Mouse (Mus musculus) intestine, embryonic 15.5 days (tissue): ENCODE measurements around the gene Pycr2. TPM values are rescaled to one million over a fixed set of nuclear protein-coding genes. Genes with fewer than 3 reads are reported as not detected.
"Not testable (repeated sequence)": the region's sequence is repeated elsewhere in the genome, so short reads cannot be mapped to it uniquely, and the experiment has no call there.

ENCODE experiments used
- ATAC-seq: fragments of 200-750 bp; cut with Nextera tagmentation; 2 replicates; pipeline ENCODE4 v1.8.0; 2017; ENCODE audit warnings: moderate TSS enrichment, moderate library complexity
- H3K27ac ChIP-seq: fragments of 300-500 bp; sonication (generic); 2 replicates; pipeline ENCODE4 v1.5.1; 2015; ENCODE audit warnings: mild to moderate bottlenecking, inconsistent platforms
- H3K27me3 ChIP-seq: fragments of 300-500 bp; sonication (generic); replicated peaks from 2 replicates; pipeline ENCODE4 v1.6.1; 2015; ENCODE audit warnings: inconsistent platforms
- H3K36me3 ChIP-seq: fragments of 300-500 bp; sonication (generic); 2 replicates; pipeline ENCODE4 v1.6.1; 2015; ENCODE audit warnings: inconsistent platforms
- H3K4me1 ChIP-seq: fragments of 300-500 bp; sonication (generic); replicated peaks from 2 replicates; pipeline ENCODE4 v1.6.1; 2015; ENCODE audit warnings: inconsistent platforms
- H3K4me2 ChIP-seq: fragments of 300-500 bp; sonication (generic); replicated peaks from 2 replicates; pipeline ENCODE4 v1.6.1; 2015; ENCODE audit warnings: mild to moderate bottlenecking, inconsistent platforms
- H3K4me3 ChIP-seq: fragments of 300-500 bp; sonication (generic); replicated peaks from 2 replicates; pipeline ENCODE4 v1.5.1; 2015; ENCODE audit warnings: inconsistent platforms
- H3K9ac ChIP-seq: fragments of 300-500 bp; sonication (generic); 2 replicates; pipeline ENCODE4 v1.6.1; 2015; ENCODE audit warnings: inconsistent platforms
- H3K9me3 ChIP-seq: fragments of 300-500 bp; sonication (generic); 2 replicates; pipeline ENCODE4 v1.6.1; 2016; ENCODE audit warnings: inconsistent platforms
- WGBS: fragments of 180-500 bp; shearing (Covaris S2); methylation state at CpG from one replicate; pipeline ENCODE4 v1.1.7; 2015; 5-methylcytosine and 5-hydroxymethylcytosine counted together
- polyA plus RNA-seq: library from polyadenylated mRNA; unstranded; fragments of >200 nt; fragmentation: Nextera tagmentation; extraction: Ambion mirVana; gene quantifications from 2 replicates; pipeline ENCODE4 v1.2.1, GENCODE M21; 2015

The Pycr2 gene
- polyA plus RNA-seq, 1 experiment from 2014 or later = 71.4 TPM

DNA sequence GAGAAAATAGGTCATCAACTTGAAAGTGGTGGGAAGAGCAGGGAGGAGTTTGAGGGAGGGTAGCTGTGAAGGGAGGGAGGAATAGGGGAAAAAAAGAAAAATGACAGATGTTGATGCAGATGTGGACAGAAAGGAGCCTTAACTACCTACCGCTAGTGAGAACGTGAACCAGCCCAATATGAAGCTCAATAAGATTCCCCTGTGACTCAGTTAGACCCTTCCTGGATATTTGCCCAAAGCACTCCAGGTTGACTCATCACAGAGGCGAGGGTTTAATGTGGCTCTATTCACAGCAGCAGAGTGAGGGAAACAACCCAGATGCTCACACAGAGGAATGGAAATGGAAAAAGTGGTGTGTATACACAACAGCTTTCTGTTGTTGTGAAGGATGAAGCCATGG lies 27.0 kb downstream of the Pycr2 start:
- ATAC-seq = no peak
- Histone ChIP-seq H3K27me3 (peaks cover 24% of the 10 kb centered on the region), H3K9ac (no peak overlapping the region), H3K4me1 (no peaks in the 10 kb centered on the region), H3K36me3 (no peaks in the 10 kb centered on the region), H3K27ac (no peak overlapping the region), H3K9me3 (no peaks in the 10 kb centered on the region), H3K4me2 (no peak overlapping the region), H3K4me3 (no peak overlapping the region)
- 64% methylated on average over 3 of the region's 3 CpGs for WGBS

DNA sequence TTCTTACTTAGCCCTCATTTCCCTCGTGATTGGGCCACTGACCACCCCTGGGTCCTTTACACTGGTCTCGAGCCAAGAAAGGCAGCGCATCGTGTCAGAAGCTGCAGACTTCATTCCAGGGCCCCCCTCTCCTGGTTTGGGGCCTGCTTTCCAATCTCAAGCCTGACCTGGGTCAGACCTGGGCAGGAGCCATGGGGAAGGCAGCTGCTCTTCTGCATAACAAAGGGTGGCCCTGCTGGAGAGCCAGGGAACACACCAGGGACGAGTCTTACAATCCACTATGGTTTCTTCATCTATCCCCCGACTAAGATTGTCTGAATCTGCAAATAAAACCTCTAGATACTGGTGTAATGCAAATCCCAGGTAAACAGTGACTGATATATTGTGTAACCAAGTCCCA lies 29.6 kb downstream of the Pycr2 start:
- no peak overlapping the region for H3K4me2 ChIP-seq
- H3K27me3 ChIP-seq = peaks cover 25% of the 10 kb centered on the region
- H3K9me3 ChIP-seq = no peaks in the 10 kb centered on the region
- ATAC-seq = no peak
- no peaks in the 10 kb centered on the region for H3K4me1 ChIP-seq
- no peak overlapping the region for H3K27ac ChIP-seq
- 38% methylated on average over 6 of the region's 6 CpGs for WGBS
- no peak overlapping the region for H3K4me3 ChIP-seq
- no peak overlapping the region; the same call in 1 of the 2 replicates for H3K9ac ChIP-seq
- no peaks in the 10 kb centered on the region for H3K36me3 ChIP-seq

DNA sequence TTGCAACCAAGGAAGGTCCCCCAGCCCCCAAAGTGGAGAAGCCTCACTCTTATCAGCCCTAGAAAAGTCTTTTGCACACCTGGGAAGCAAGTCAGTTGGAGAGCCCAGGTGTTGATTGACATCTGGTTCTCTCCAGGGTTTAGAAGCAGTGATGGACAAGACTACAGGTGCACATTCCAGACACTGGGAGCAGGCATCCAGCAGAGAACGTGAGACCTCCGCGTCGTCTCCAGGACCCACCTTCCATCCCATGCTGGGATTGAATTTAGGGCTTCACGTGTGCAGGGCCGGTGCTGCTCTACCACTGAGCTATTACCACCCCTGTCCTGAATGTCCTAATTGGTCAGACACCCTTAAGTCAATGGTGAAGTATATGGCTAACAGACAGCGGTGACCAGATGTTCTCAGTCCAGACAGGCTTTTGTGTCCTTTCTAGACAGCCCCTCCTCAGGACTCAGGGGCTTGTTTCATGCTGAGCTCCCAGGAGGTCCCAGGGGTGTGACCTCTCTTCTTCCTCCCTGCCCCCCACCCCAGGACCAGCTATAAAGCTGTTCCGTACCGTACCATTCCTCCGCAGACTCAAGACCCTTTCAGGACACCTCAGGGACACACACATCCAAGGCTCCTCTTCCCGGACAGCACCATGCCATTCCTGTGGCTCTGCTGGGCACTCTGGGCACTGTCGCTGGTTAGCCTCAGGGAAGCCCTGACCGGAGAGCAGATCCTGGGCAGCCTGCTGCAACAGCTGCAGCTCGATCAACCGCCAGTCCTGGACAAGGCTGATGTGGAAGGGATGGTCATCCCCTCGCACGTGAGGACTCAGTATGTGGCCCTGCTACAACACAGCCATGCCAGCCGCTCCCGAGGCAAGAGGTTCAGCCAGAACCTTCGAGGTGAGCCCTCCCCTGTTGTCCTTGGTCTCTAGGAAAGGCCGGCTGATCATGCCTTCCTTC lies 30.6 kb downstream of the Pycr2 start, which contains the start of gene Lefty1:
Gene Lefty1 (plus strand): TSS at position 556 of the 953 bp plus-strand sequence.
- no peak for ATAC-seq
- Histone ChIP-seq H3K4me1 (no peaks in the 10 kb centered on the region), H3K9ac (no peak within 1 kb of the TSS), H3K27ac (no peak within 1 kb of the TSS), H3K27me3 (peaks cover 25% of the 10 kb centered on the region), H3K36me3 (no peaks in the 10 kb centered on the region), H3K9me3 (no peaks in the 10 kb centered on the region), H3K4me3 (no peak within 1 kb of the TSS), H3K4me2 (no peak within 1 kb of the TSS)
- 29% methylated on average over 21 of the region's 21 CpGs for WGBS

DNA sequence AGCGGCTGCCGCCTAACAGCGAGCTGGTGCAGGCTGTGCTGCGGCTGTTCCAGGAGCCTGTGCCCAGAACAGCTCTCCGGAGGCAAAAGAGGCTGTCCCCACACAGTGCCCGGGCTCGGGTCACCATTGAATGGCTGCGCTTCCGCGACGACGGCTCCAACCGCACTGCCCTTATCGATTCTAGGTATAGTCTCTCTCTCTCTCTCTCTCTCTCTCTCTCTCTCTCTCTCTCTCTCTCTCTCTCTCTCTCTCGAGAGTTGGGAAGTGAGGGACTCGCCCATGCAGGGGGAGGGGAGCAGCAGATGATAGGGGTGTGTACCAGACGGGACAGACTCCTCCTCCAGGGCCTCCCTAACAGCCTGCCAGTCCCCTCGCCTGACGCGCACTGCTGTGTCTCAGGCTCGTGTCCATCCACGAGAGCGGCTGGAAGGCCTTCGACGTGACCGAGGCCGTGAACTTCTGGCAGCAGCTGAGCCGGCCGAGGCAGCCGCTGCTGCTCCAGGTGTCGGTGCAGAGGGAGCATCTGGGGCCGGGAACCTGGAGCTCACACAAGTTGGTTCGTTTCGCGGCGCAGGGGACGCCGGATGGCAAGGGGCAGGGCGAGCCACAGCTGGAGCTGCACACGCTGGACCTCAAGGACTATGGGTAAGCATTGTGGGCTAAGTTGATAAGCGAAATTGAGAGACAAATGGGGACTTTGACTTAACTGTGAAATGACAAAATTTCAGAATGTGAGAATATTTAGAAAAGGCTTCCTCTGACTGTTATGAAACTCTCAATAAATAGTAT lies 32.7 kb downstream of the Pycr2 start:
- H3K9ac ChIP-seq = peak overlapping the region; percentile 34; the same call in 1 of the 2 replicates

DNA sequence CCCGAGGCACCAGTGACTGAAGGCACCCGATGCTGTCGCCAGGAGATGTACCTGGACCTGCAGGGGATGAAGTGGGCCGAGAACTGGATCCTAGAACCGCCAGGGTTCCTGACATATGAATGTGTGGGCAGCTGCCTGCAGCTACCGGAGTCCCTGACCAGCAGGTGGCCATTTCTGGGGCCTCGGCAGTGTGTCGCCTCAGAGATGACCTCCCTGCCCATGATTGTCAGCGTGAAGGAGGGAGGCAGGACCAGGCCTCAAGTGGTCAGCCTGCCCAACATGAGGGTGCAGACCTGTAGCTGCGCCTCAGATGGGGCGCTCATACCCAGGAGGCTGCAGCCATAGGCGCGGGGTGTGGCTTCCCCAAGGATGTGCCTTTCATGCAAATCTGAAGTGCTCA lies 33.5 kb downstream of the Pycr2 start:
- H3K36me3 ChIP-seq, H3K4me2 ChIP-seq, H3K4me3 ChIP-seq, H3K9me3 ChIP-seq, H3K9ac ChIP-seq, ATAC-seq, H3K27ac ChIP-seq: not testable (repeated sequence)
- Histone ChIP-seq H3K27me3 (peaks cover 25% of the 10 kb centered on the region), H3K4me1 (peaks cover 13% of the 10 kb centered on the region)
- 57% methylated on average over 13 of the region's 13 CpGs for WGBS

More for the DNA sequence above, 32.7 kb downstream of the Pycr2 start:
- H3K36me3 ChIP-seq, H3K27ac ChIP-seq, H3K9me3 ChIP-seq: not testable (repeated sequence)
- H3K4me1 ChIP-seq = peaks cover 11% of the 10 kb centered on the region
- H3K4me3 ChIP-seq = peak overlapping the region; percentile 29
- peaks cover 25% of the 10 kb centered on the region for H3K27me3 ChIP-seq
- peak; percentile 92 for ATAC-seq
- 5% methylated on average over 39 of the region's 41 CpGs for WGBS
- peak overlapping the region; percentile 72 for H3K4me2 ChIP-seq

DNA sequence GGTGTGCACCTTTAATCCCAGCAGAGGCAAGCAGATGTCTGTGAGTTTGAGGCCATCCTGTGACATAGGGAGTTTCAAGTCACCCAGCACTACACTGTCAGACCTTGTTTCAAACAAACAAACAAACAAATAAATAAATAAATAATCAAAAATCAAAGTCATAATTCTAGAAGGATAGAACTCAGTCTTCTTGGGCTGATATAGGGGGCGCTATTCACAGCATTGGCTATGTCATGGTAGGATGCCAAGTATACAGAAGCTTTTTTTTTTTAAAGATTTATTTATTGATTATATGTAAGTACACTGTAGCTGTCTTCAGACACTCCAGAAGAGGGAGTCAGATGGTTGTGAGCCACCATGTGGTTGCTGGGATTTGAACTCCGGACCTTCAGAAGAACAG lies 34.7 kb downstream of the Pycr2 start:
- not testable (repeated sequence) for H3K27ac ChIP-seq, ATAC-seq, H3K36me3 ChIP-seq, H3K9me3 ChIP-seq, H3K4me2 ChIP-seq, H3K9ac ChIP-seq, H3K4me3 ChIP-seq
- WGBS = 81% methylated on average over 2 of the region's 2 CpGs
- Histone ChIP-seq H3K27me3 (peaks cover 19% of the 10 kb centered on the region), H3K4me1 (peaks cover 22% of the 10 kb centered on the region)

DNA sequence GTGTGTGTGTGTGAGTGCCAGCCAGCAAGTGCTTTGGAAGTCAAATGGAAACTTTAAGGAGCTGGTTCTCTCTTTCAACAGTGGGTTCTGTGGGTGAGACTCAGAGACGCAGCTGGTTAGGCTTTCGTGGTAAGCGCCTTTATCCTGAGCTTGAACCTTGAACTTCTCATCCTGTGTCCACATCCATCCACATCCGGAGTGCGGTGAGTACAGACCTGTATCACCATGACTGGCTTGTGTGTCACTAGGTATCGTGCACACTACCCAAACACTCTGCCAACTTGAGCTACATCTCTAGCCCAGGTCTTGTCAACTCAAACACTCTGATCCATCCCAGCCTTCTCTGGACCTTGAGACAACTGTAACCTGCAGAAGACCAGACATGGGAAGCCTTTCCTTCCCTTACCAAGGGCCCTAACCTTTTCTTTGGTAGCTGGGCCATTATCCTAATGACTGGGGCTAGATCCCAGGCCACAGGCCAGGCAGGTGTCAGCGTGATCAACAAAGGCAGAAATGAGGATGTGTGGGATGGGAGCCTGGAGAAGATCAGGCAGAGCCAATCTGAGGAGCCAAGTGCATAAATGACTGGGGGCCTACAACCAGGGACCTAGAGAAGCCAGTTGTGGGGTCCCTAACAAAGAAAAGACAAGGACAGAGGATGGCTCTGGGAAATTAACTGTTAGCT lies 36.8 kb downstream of the Pycr2 start:
- peaks cover 2% of the 10 kb centered on the region; the same call in 1 of the 2 replicates for H3K27me3 ChIP-seq
- H3K9me3 ChIP-seq = no peaks in the 10 kb centered on the region
- peaks cover 40% of the 10 kb centered on the region for H3K4me1 ChIP-seq
- peak overlapping the region; percentile 89; the same call in 1 of the 2 replicates for H3K4me3 ChIP-seq
- H3K27ac ChIP-seq = no peak overlapping the region
- no peaks in the 10 kb centered on the region for H3K36me3 ChIP-seq
- H3K9ac ChIP-seq = no peak overlapping the region
- ATAC-seq = no peak
- H3K4me2 ChIP-seq = peak overlapping the region; percentile 89
- WGBS = 84% methylated on average over 7 of the region's 7 CpGs

DNA sequence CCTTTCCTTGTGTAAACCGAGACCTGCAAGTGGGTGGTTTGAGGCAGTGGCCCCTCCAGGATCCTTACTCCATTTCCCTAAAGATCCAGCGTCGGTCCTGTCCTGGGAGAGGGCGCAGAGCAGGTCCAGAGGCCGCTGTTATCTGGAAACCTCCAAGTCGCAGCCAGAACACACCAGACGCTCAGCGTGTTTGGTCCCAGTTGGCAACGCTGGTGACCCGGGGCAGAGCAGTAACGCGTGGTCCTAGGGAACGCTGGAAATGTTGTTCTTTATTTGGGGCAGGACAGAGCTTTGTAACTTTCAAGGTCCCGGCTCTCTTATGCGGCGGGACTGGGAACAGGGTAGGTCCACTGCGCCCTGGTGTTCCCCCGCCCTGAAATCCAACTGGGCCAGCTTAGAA lies 37.6 kb downstream of the Pycr2 start:
- H3K36me3 ChIP-seq = 0 out of 2 replicates have a peak, but pooled peaks cover under 1% of the 10 kb centered on the region
- peak; percentile 25 for ATAC-seq
- WGBS = 4% methylated on average over 18 of the region's 18 CpGs
- H3K9ac ChIP-seq = peak overlapping the region; percentile 85
- no peaks in the 10 kb centered on the region for H3K27me3 ChIP-seq
- H3K4me2 ChIP-seq = peak overlapping the region; percentile 89
- no peaks in the 10 kb centered on the region for H3K9me3 ChIP-seq
- H3K4me1 ChIP-seq = peaks cover 45% of the 10 kb centered on the region
- peak overlapping the region; percentile 89 for H3K4me3 ChIP-seq
- H3K27ac ChIP-seq = peak overlapping the region; percentile 93

DNA sequence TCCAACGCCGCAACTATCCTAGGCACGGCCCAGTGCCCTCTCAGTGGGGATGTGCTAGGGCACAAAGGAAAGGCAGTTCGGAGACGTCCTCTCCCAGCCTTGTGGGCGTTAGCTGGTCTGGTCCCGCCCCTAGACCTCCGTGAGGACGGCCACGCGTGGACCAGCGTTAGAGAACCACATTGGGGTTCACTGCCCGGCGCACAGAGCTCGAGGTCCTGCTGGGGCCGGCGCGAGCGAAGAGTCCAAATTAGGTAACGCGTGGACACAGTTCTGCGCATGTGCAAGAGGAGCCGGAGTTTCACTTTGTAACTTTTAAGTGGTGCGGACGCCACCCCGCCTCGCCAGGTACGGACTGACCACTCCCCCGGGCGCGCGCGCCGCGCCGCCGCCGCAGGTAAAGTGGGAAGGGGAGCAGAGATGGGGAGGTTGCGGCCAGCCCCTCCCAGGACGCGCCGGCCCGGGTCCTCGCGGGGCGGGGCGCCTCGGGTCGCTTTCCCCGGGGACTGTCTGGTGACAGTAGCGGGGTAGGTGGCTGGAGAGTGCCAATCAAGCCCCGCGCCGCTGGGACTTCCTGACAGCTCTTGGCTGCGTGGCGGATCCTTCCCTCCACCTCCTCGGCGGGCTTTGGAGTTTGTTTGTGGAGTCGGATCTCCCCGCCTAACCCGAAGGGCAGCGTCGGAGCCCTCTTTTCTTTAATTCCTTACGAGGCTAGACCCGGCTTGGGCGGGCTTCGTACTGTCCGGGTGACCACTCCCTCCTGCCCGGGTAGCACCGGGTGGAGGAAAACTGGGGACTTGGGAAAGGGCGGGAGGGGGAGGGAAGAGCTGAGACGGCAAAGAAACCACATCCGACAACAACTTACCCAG lies 38.3 kb downstream of the Pycr2 start, which contains the start of gene Tmem63a:
Gene Tmem63a (plus strand): TSS at position 179 of the 866 bp plus-strand sequence.
- Histone ChIP-seq H3K9ac (peak within 1 kb of the TSS; percentile 85), H3K9me3 (no peaks in the 10 kb centered on the region), H3K4me2 (peak within 1 kb of the TSS; percentile 89), H3K27ac (peak within 1 kb of the TSS; percentile 93), H3K36me3 (0 out of 2 replicates have a peak, but pooled peaks cover 3% of the 10 kb centered on the region), H3K27me3 (no peaks in the 10 kb centered on the region), H3K4me3 (peak within 1 kb of the TSS; percentile 89), H3K4me1 (peaks cover 45% of the 10 kb centered on the region)
- peak; percentile 73 for ATAC-seq
- under 1% methylated on average over 73 of the region's 73 CpGs for WGBS

DNA sequence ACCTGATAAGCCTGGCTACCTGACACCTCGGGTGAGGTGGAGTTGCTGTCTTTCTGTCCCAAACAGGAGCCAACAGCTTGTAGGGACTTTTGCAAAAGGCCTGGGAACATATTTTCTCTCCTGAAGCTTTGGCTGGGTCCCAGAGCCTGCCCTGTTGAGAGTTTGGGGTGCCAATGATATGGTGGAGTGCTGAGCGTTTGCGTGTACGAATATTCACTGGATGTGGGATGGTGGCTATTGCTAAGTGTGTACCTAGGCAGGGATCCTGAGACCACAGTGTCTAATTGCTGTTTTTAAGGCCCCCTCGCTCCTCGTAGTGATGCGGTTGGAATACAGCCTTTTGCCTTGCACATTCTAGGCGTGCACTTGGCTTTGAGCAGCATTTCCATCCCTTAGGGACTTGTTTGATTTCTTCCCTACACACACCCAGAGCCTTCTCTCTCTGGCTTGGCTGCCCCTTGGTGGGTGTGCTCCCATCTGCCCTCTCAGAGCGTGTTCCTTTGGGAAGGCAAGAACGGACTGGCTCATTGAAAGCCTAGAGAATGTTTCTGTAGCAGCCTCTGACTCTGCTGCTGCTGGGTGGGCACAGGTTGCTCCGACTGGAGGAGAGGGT lies 39.0 kb downstream of the Pycr2 start:
- Histone ChIP-seq H3K9me3 (no peaks in the 10 kb centered on the region), H3K9ac (peak overlapping the region; percentile 85), H3K27me3 (no peaks in the 10 kb centered on the region), H3K27ac (peak overlapping the region; percentile 93), H3K36me3 (0 out of 2 replicates have a peak, but pooled peaks cover 3% of the 10 kb centered on the region), H3K4me1 (peaks cover 45% of the 10 kb centered on the region), H3K4me2 (peak overlapping the region; percentile 89), H3K4me3 (peak overlapping the region; percentile 89)
- 55% methylated on average over 11 of the region's 11 CpGs for WGBS
- no peak for ATAC-seq
